ENCODE assay signal across 22 mouse cellular contexts in genomic region chr12:55325702-55326101, GRCm38 (mm10).
"Had no signal": no experiment of that assay in that cellular context is flagged by ENCODE, and none has a peak within 500 bp of the region (broad histone marks: within the 10 kb centered on the region; RNA-seq: fewer than 3 reads in every experiment).

No protein-coding gene starts in this region.

- H3K36me3 ChIP-seq: midbrain, embryonic 12.5 days; midbrain, embryonic 15.5 days had no signal

- ATAC-seq: liver, postnatal 0 days; midbrain, embryonic 15.5 days had no signal

- H3K4me2 ChIP-seq: kidney, embryonic 15.5 days; limb, embryonic 13.5 days; lung, embryonic 14.5 days; midbrain, embryonic 12.5 days; midbrain, embryonic 15.5 days; neural tube, embryonic 13.5 days had no signal

- H3K9ac ChIP-seq: kidney, embryonic 15.5 days; limb, embryonic 13.5 days; liver, embryonic 14.5 days; liver, postnatal 0 days; lung, embryonic 14.5 days; midbrain, embryonic 12.5 days; midbrain, embryonic 15.5 days; neural tube, embryonic 13.5 days had no signal

- DNase-seq: kidney, adult 8-10 months; kidney, postnatal 10 days; kidney, postnatal 36 days; liver; liver, postnatal 0 days; lung, embryonic 14.5 days; lung, postnatal 10 days; lung, postnatal 4 days; retina, postnatal 1 day; right cerebral cortex, postnatal 25 days; spleen, adult 18-20 months; thymus, adult 2 months; thymus, postnatal 14 days; thymus, postnatal 4 days had no signal

- H3K27ac ChIP-seq: kidney, embryonic 15.5 days; limb, embryonic 10.5 days; limb, embryonic 13.5 days; liver, embryonic 14.5 days; midbrain, embryonic 12.5 days; midbrain, embryonic 15.5 days; neural tube, embryonic 13.5 days had no signal

- H3K4me1 ChIP-seq: kidney, embryonic 15.5 days; midbrain, embryonic 12.5 days; midbrain, embryonic 15.5 days; neural tube, embryonic 13.5 days had no signal

- H3K9me3 ChIP-seq: kidney, embryonic 15.5 days; limb, embryonic 10.5 days; limb, embryonic 13.5 days; midbrain, embryonic 12.5 days; midbrain, embryonic 15.5 days; neural tube, embryonic 13.5 days had no signal

- H3K4me3 ChIP-seq: kidney, embryonic 15.5 days; limb, embryonic 10.5 days; limb, embryonic 13.5 days; midbrain, embryonic 12.5 days; midbrain, embryonic 15.5 days; myocyte; neural tube, embryonic 13.5 days had no signal

- H3K27me3 ChIP-seq: kidney, embryonic 15.5 days; limb, embryonic 13.5 days; midbrain, embryonic 12.5 days; midbrain, embryonic 15.5 days; neural tube, embryonic 13.5 days had no signal
